Mouse (Mus musculus): ENCODE measurements around the gene Best2.

GRCm38 (mm10) chr8:85021514-85022055 is 7.3 kb upstream of the Best2 start:
- TF ChIP-seq EP300 (IDR thresholded peaks at IDR 0.05; ENCODE audit: insufficient read depth, low read depth, low read length) = no peak
- peak; percentile 8; the same call in 1 of the 2 replicates for TF ChIP-seq CTCF (IDR thresholded peaks at IDR 0.05)
- TF ChIP-seq POLR2A (IDR thresholded peaks at IDR 0.05; ENCODE audit: insufficient read depth, low read depth, low read length) = no peak

Measured in heart, adult 2 months (tissue).